Mouse (Mus musculus) olfactory bulb, adult 2 months (tissue): ENCODE measurements at regions not wholly inside any gene's neighbourhood (a gene's known extent, or its start where the extent isn't known, plus 50 kb on each side); places are given as distances from the start of the nearest gene placed in this dataset.

Experiments
- CTCF ChIP-seq: fragments of 200-500 bp; IDR thresholded peaks from 2 replicates; pipeline ENCODE4 v1.5.1; 2012; ENCODE audit warnings: low read depth, mild to moderate bottlenecking, low read length, moderate library complexity; ENCODE audit not compliant: insufficient read depth
- POLR2A ChIP-seq: fragments of 200-500 bp; IDR thresholded peaks from 2 replicates; pipeline ENCODE4 v1.6.1; 2012; ENCODE audit warnings: mild to moderate bottlenecking, low read depth, low read length, moderate library complexity; ENCODE audit not compliant: insufficient read depth

- TF ChIP-seq CTCF (no peak), POLR2A (no peak)
Observed at GRCm38 (mm10) chr3:129429161-129430111, 96.9 kb upstream of the Enpep start.
